Mouse (Mus musculus): ENCODE measurements around the gene Zic5. TPM values are rescaled to one million over a fixed set of nuclear protein-coding genes. Genes with fewer than 3 reads are reported as not detected.
"Not testable (repeated sequence)": the region's sequence is repeated elsewhere in the genome, so short reads cannot be mapped to it uniquely, and the experiment has no call there.

Gene Zic5
- polyA plus RNA-seq, 1 experiment from 2014 or later = 2.3 TPM

DNA sequence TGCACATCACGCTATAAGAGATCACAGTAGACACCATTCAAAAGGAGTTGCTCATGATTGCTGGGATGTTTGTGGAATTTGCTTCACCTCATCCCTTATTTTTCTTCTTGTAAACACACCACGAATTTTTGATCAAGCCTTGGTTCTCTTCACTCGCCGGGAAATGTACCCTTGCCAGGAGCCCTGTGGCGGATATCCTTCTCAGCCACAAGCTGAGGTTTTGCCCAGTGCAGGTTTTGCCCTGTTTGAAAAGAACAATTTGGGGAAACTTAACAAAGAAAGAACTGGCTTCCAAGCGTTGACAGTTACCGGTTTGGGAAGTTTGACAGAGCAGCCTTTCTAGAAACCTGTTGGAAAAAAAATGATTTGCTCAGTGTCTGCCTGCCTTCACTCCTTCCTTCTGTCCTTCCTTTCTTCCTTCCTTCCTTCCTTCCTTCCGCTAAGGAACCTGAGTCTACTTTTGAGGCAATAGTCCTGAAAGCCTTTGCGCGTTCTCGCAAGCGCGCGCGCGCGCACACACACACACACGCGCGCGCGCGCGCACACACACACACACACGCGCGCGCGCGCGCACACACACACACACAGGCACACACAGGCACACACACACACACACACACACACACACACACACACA lies 6.1 kb upstream of the Zic5 start:
- Histone ChIP-seq H3K4me1 (peaks cover 34% of the 10 kb centered on the region), H3K9ac (no peak overlapping the region), H3K9me3 (no peaks in the 10 kb centered on the region), H3K27ac (no peak overlapping the region), H3K36me3 (no peaks in the 10 kb centered on the region), H3K4me3 (0 out of 2 replicates have a peak overlapping the region, but pooled peaks have one; percentile 7), H3K27me3 (peaks cover 92% of the 10 kb centered on the region), H3K4me2 (replicated peaks) (peak overlapping the region; percentile 50)
- 11% methylated on average over 31 of the region's 31 CpGs for WGBS
- ATAC-seq (ENCODE audit: low FRiP score, low read depth) = no peak

DNA sequence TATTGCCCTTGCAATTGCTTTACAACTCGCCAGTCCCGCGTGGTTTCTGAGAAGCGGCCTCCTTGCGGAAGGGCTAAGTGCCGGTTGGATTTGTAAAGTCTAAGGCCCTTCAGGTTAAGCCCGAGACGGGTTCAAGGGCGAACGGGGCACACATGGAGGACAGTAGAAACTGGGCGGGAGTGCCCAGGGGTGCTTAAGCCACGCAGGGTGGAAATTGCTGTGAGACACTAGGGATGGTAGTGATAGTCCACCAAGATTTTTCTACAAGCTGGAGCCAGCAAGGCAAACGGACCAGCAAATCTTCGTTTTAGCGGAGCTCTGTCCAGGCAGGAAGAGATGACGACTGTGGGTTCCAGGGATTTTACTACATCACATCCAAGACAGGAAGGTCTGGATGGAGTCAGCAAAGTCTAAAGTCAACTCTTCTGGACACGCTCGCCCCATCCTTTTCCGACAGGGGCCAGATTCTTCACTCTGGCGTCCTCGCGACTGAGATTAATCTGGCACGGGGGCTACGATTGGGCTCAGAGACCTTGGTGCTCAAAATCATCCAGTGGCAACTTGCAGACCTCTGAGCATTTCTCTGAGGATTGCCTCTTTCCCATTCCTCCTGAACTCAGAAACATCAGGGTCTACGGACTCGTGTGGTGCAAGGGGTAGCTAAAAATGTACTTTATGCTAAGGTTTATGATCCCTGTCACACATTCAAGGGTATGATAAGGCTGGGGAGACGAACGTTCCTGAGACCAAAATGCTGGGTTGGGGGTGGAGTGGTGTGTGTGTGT lies 3.7 kb upstream of the Zic5 start:
- Histone ChIP-seq H3K27ac (no peak overlapping the region), H3K4me1 (peaks cover 39% of the 10 kb centered on the region), H3K9me3 (no peaks in the 10 kb centered on the region), H3K27me3 (peaks cover 95% of the 10 kb centered on the region), H3K4me3 (no peak overlapping the region), H3K4me2 (replicated peaks) (peak overlapping the region; percentile 41), H3K9ac (no peak overlapping the region), H3K36me3 (no peaks in the 10 kb centered on the region)
- 6% methylated on average over 28 of the region's 28 CpGs for WGBS
- no peak for ATAC-seq (ENCODE audit: low FRiP score, low read depth)

DNA sequence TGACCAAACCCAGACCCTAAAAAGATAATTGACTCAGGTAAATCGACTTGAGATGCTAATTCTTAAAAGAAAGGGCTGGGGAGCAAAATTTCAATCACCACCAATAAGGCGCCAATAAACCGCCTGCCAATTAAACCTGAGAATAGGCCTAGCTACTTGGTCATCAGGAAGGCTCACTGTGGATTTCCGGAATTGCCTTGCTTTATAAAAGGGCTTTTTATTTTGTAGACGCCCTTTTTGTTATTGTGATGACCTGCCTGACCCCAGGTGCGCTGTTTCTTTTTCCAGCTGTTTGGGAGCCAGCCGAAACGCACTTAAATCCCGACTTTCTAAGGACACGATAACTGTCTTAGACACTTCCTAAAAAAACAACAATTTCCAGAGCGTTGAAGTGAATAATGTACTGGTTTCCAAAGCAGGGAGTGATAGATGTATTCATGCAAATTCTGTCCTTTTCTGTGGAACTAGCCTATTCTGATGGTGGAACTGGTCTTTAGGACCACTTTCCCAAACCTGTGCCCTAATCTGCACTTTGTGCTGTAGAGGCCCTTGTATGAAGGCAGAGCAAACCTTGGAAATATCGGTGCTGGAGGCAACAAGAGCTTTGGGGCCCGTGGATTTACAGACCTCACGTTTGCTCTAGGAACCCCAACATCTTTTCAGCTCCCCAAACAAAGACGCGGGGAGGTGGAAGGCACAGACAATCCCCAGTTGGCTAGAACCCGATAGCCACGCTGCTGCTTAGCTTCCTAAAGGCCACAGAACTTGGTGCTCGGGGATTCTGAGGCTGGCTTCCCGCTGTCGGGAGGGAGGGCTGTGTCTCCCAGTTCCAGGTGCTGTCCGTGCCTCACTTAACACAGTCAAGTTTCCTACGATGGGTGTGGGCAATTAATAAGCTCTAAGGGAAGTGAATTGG lies 2.7 kb upstream of the Zic5 start:
- WGBS = 11% methylated on average over 23 of the region's 23 CpGs
- H3K27me3 ChIP-seq = peaks cover 96% of the 10 kb centered on the region
- H3K4me2 ChIP-seq (replicated peaks) = peak overlapping the region; percentile 41
- H3K27ac ChIP-seq = no peak overlapping the region
- no peak overlapping the region for H3K4me3 ChIP-seq
- H3K4me1 ChIP-seq = peaks cover 37% of the 10 kb centered on the region
- ATAC-seq (ENCODE audit: low FRiP score, low read depth) = no peak
- H3K36me3 ChIP-seq = no peaks in the 10 kb centered on the region
- H3K9me3 ChIP-seq = no peaks in the 10 kb centered on the region
- no peak overlapping the region for H3K9ac ChIP-seq

DNA sequence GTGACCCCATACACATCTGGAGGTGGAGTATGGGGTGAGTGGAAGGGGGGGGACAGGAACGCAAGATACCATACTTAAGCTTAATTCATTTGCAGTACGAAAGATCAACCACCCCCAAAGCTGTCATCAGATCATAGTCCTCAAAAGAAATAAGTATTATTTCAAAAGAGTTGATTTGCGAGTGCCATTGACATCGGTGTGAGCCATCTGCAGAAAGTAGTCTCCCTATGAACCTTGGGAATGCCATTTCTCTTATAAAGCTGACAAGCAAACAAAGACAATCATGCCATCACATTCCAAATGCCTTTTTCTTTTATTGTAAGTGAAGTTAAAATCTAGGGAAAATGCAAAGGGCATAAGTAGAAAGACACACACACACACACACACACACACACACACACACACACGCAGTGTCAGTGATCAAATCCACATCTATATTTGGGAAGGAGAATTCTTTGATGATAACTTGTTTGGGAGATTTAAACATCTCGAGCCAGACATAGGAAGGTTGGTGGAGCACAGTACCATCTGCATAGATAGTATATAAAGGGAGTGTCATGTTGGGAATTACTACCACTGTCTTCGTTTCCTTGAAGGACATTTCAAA lies 1.4 kb upstream of the Zic5 start:
- no peaks in the 10 kb centered on the region for H3K9me3 ChIP-seq
- H3K27ac ChIP-seq = no peak overlapping the region
- H3K9ac ChIP-seq = no peak overlapping the region
- ATAC-seq (ENCODE audit: low FRiP score, low read depth) = no peak
- no peak overlapping the region for H3K4me3 ChIP-seq
- no peaks in the 10 kb centered on the region for H3K36me3 ChIP-seq
- WGBS = 46% methylated on average over 7 of the region's 7 CpGs
- no peak overlapping the region for H3K4me2 ChIP-seq (replicated peaks)
- peaks cover 97% of the 10 kb centered on the region for H3K27me3 ChIP-seq
- peaks cover 44% of the 10 kb centered on the region for H3K4me1 ChIP-seq

DNA sequence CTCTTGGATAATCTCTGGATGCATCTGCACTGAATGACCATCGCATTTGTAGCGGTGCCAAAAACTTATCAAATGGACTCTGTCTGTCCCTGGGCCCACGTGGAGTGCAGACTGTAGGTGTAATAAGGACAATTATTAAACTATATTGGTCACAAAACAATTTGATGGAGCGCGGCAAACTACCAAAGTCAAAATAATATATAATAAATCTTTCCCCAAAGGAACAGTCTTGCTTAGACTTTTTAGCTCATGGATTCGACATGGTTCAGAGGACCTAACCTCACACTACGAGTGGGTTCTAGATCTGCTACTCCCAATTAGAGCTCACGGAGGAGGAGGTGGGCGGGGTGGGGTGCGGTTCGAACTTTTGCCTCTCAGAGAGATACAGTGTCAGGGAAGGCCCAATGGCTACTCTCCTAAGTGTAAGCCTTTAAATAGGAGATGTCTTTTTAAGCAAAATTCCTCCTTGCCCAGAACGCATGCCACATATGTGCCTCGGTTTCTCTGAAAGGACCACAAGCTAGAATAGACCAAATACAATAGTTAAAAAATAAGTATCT lies 534 bp upstream of the Zic5 start:
- WGBS = 25% methylated on average over 13 of the region's 13 CpGs
- Histone ChIP-seq H3K27me3 (peaks cover 93% of the 10 kb centered on the region), H3K4me3 (peak overlapping the region; percentile 62), H3K36me3 (no peaks in the 10 kb centered on the region), H3K4me1 (peaks cover 39% of the 10 kb centered on the region), H3K4me2 (replicated peaks) (peak overlapping the region; percentile 91), H3K27ac (no peak overlapping the region), H3K9me3 (no peaks in the 10 kb centered on the region), H3K9ac (no peak overlapping the region)
- ATAC-seq (ENCODE audit: low FRiP score, low read depth) = no peak

DNA sequence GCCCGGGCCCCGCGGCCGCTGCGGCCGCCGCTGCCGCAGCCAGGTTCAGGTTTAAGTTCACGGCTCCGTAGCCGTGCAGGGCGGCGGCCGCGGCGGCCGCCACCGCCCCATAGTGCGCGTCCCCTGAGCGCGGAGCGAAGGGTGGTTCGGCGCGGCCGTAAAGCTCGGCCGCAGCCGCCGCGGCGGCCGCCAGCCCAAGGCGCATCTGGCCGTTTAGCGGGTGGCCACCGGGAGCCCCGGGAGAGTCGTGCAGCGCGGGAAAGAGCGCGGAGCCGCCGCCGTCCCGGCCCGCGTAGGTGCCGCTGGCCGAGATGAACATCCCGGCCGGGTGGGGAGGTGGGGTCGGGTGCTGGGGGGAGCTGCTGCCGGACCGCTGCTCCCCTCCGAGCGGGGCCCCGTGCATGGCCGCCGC lies 1.1 kb downstream of the Zic5 start:
- Histone ChIP-seq H3K4me3 (peak overlapping the region; percentile 62), H3K9me3 (no peaks in the 10 kb centered on the region), H3K4me2 (replicated peaks) (peak overlapping the region; percentile 91), H3K36me3 (no peaks in the 10 kb centered on the region), H3K4me1 (peaks cover 39% of the 10 kb centered on the region), H3K27ac (peak overlapping the region; percentile 81), H3K27me3 (peaks cover 85% of the 10 kb centered on the region), H3K9ac (peak overlapping the region; percentile 74)
- WGBS = under 1% methylated on average over 52 of the region's 62 CpGs
- ATAC-seq (ENCODE audit: low FRiP score, low read depth) = 0 out of 2 replicates have a peak, but pooled peaks have one; percentile 0

DNA sequence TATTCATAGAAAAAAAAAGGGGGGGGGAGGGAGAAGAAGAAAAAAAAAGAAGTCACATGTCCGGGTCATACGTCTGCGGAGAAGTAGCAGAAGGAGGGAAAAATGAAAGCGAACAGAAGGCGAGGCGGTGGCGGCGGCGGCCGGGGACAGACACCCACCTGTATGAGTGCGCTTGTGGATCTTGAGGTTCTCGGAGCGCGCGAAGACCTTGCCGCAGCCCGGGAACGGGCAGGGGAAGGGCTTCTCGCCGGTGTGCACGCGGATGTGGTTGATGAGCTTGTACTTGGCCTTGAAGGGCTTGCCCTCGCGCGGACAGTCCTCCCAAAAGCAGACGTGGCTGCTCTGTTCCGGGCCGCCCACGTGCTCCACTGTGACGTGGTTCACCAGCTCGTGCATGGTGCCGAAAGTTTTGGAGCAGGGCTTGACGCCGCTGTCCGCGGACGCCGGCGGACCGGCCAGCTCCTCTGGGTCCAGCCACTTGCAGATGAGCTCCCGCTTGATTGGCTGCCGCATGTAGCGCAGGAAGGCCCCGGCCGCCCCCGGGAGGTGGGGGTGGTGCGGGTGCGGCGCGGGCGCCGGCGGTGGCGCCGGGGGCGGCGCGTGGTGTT lies 1.6 kb downstream of the Zic5 start:
- Histone ChIP-seq H3K9ac (peak overlapping the region; percentile 74), H3K27ac (peak overlapping the region; percentile 81), H3K4me2 (replicated peaks) (peak overlapping the region; percentile 91), H3K4me3 (peak overlapping the region; percentile 62), H3K4me1 (peaks cover 39% of the 10 kb centered on the region), H3K27me3 (peaks cover 80% of the 10 kb centered on the region)
- H3K36me3 ChIP-seq, H3K9me3 ChIP-seq: not testable (repeated sequence)
- under 1% methylated on average over 58 of the region's 58 CpGs for WGBS
- peak; percentile 28; the same call in 1 of the 2 replicates for ATAC-seq (ENCODE audit: low FRiP score, low read depth)

DNA sequence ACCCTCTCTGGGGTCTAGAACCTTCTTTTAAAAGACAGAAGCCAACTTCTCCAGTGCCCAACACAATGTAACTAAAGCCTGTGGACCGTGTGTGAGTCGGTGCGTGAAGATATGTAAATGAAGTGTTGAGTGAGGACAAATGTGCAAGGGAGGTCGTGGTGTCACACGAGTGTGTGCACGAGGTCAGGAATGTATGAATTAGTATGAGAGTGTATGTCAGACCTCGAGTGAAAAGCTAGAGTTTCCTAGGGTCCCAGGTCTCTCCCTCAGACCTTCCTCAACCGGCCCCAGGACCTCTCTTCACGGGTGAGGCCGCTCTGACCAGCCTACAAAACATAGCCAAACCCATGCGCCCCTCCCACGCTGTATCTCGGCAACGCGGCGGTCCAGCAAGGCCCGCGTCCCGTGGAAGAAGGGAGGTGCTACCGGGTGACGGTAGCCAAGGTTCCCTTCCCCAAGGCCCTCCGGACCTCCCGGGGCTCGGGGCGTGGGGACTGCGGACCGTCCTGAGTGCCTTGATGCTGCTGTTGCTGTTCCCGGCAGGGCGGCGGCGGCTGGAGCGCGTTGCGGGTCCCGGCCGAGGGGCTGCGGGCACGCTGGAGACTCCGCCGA lies 2.3 kb downstream of the Zic5 start:
- Histone ChIP-seq H3K27ac (peak overlapping the region; percentile 52; the same call in 1 of the 2 replicates), H3K27me3 (peaks cover 73% of the 10 kb centered on the region), H3K9me3 (no peaks in the 10 kb centered on the region), H3K36me3 (no peaks in the 10 kb centered on the region), H3K9ac (peak overlapping the region; percentile 74), H3K4me2 (replicated peaks) (peak overlapping the region; percentile 91), H3K4me3 (peak overlapping the region; percentile 62), H3K4me1 (peaks cover 35% of the 10 kb centered on the region)
- ATAC-seq (ENCODE audit: low FRiP score, low read depth) = 0 out of 2 replicates have a peak, but pooled peaks have one; percentile 2
- WGBS = 1% methylated on average over 40 of the region's 40 CpGs

DNA sequence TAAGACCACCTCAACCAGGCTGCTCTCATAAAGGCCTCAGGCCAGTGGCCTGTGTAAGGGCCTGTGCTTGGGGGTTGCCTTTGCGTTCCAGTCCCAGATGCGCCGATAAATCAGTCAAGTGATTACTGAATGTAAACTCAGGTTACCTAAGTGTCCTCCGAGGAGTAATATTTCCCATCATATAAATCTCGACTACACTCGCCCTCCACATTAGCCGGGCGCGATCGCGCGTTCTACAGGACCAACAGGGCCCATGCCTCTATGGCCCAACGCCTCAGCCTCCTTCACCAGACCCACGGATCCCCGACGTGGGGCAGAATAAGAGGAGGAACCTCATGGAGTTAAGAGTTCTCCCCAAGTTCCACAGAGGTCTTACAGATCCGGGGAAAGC lies 2.8 kb downstream of the Zic5 start:
- Histone ChIP-seq H3K9ac (peak overlapping the region; percentile 74), H3K27ac (peak overlapping the region; percentile 52; the same call in 1 of the 2 replicates), H3K4me2 (replicated peaks) (peak overlapping the region; percentile 91), H3K27me3 (peaks cover 68% of the 10 kb centered on the region), H3K36me3 (no peaks in the 10 kb centered on the region), H3K9me3 (no peaks in the 10 kb centered on the region), H3K4me3 (peak overlapping the region; percentile 62), H3K4me1 (peaks cover 34% of the 10 kb centered on the region)
- WGBS = 8% methylated on average over 17 of the region's 17 CpGs
- ATAC-seq (ENCODE audit: low FRiP score, low read depth) = no peak

DNA sequence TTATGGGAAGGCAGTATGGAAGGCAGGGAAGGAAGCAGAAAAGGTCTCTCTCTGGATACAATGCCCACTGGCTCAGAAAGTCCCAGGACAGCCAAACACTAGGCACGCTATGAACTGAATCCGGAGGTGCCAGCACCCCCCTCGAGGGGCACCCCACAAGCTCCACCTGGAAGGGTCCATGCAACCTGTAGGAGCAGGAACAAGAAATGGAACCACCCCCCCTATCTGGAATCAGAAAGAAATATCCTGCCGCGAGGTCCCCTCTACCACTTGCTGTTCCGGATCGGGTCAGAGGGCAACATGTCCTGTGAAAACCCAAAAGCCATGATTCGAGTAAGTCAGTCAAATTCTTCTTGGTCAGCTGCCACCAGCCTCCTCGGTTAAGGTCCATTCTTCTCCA lies 3.5 kb downstream of the Zic5 start:
- 18% methylated on average over 9 of the region's 9 CpGs for WGBS
- H3K27ac ChIP-seq = no peak overlapping the region
- H3K4me1 ChIP-seq = peaks cover 34% of the 10 kb centered on the region
- H3K4me3 ChIP-seq = peak overlapping the region; percentile 62
- H3K9ac ChIP-seq = peak overlapping the region; percentile 39; the same call in 1 of the 2 replicates
- no peaks in the 10 kb centered on the region for H3K9me3 ChIP-seq
- peaks cover 62% of the 10 kb centered on the region for H3K27me3 ChIP-seq
- peak overlapping the region; percentile 91 for H3K4me2 ChIP-seq (replicated peaks)
- no peaks in the 10 kb centered on the region for H3K36me3 ChIP-seq
- ATAC-seq (ENCODE audit: low FRiP score, low read depth) = no peak

All from limb, embryonic 13.5 days (tissue).